Mouse (Mus musculus) testis, adult 2 months (tissue): Measurements from ENCODE around the gene Sept10. TPM values are rescaled to one million over a fixed set of nuclear protein-coding genes. Genes with fewer than 3 reads are reported as not detected.

Source experiments
- H3K27ac ChIP-seq: fragments of 200-500 bp; 2 replicates; pipeline ENCODE4 v1.5.1; 2012; ENCODE audit warnings: low read depth, low read length; ENCODE audit not compliant: control insufficient read depth, insufficient read depth
- H3K27me3 ChIP-seq: fragments of 200-500 bp; 2 replicates; pipeline ENCODE4 v1.6.1; 2012; ENCODE audit warnings: mild to moderate bottlenecking, low read length, moderate library complexity; ENCODE audit not compliant: control insufficient read depth, insufficient read depth
- H3K36me3 ChIP-seq: fragments of 200-500 bp; 2 replicates; pipeline ENCODE4 v1.6.1; 2012; ENCODE audit warnings: mild to moderate bottlenecking, low read length; ENCODE audit not compliant: control insufficient read depth, insufficient read depth
- H3K4me1 ChIP-seq: fragments of 200-500 bp; 2 replicates; pipeline ENCODE4 v1.6.1; 2012; ENCODE audit warnings: low read length; ENCODE audit not compliant: control insufficient read depth, insufficient read depth
- H3K4me3 ChIP-seq: fragments of 200-500 bp; 2 replicates; pipeline ENCODE4 v1.5.1; 2012; ENCODE audit warnings: low read depth, mild to moderate bottlenecking, low read length, moderate library complexity, mixed read lengths; ENCODE audit not compliant: control insufficient read depth
- CTCF ChIP-seq: fragments of 200-500 bp; IDR thresholded peaks from 2 replicates; pipeline ENCODE4 v1.5.1; 2012; ENCODE audit warnings: low read depth, mild to moderate bottlenecking, inconsistent platforms, low read length, moderate library complexity; ENCODE audit not compliant: control insufficient read depth, insufficient read depth, insufficient replicate concordance
- POLR2A ChIP-seq: fragments of 200-500 bp; IDR thresholded peaks from 2 replicates; pipeline ENCODE4 v1.6.1; 2012; ENCODE audit warnings: low read depth, mild to moderate bottlenecking, inconsistent platforms, low read length, moderate library complexity; ENCODE audit not compliant: control insufficient read depth
- polyA plus RNA-seq: library from polyadenylated mRNA; depleted of rRNA; stranded (reverse); fragments of >200 nt; gene quantifications from 2 replicates; pipeline ENCODE4 v1.2.3, GENCODE M21; 2012

The Sept10 gene
- polyA plus RNA-seq, 1 experiment, result 52.0 TPM

DNA sequence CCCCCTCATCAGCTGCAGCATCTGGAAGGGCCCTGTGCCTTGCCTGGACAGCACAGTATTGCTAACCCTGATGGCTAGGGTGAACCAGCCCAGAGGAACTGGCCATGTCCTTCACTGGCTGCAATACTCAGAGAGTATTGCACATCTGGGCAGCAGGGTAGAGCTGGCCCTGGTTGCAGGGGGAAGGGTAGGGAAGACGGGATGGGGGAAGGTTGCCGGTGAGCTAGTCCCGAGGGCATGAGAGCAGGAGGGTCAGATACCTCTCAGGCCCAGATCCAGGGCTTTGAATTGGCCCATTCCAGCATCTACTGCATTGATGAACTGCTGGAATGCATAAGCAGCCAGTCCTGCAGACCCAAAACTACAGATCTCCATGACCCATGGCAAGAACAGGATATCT is 24.9 kb downstream of the Sept10 start:
- TF ChIP-seq POLR2A (no peak), CTCF (no peak)
- Histone ChIP-seq H3K36me3 (no peaks in the 10 kb centered on the region), H3K27me3 (no peaks in the 10 kb centered on the region), H3K27ac (no peak overlapping the region), H3K4me1 (no peaks in the 10 kb centered on the region; the same call in 1 of the 2 replicates), H3K4me3 (no peak overlapping the region)

DNA sequence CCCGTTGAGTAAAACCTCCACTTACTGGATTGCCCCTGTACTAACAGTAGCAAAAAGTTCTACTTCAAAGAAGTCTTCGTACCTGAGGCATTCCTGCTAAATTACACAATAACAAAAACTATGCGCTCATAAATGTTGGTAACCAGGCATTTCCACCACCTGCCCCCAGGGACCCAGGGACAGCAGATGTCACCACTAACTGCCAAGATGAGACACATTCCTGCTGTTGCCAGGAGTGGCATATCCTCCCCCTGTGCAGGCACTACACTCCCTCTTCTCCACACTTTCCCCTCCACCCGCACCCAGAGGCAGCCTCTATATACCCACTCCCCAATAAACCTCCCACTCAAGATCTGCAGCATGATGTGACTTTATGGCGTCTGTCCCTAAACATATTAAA is 26.8 kb downstream of the Sept10 start:
- Histone ChIP-seq H3K36me3 (no peaks in the 10 kb centered on the region; the same call in 1 of the 2 replicates), H3K4me1 (no peaks in the 10 kb centered on the region; the same call in 1 of the 2 replicates), H3K27me3 (no peaks in the 10 kb centered on the region), H3K4me3 (no peak overlapping the region), H3K27ac (peak overlapping the region; percentile 55; the same call in 1 of the 2 replicates)
- TF ChIP-seq CTCF, result no peak
- TF ChIP-seq POLR2A, result no peak

DNA sequence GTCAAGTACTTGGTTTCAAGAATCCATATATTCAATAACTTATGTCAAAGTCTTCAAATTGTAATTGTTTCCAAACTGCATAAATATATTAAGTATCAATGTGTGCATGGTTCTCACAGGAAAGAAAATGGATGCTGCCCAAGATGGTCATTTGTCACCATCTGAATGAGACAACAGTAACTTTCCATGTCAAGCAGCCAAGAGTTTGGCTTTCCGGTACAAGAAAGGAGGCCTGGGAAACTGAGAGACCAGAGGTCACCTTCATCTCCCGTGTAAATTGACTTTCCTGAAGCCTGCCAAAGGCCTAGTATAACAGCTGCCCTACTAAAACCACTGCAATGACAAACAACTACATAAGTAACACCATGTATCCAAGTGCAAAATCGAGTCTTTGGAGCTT is 39.3 kb downstream of the Sept10 start:
- Histone ChIP-seq H3K4me3 (no peak overlapping the region), H3K27ac (peak overlapping the region; percentile 65; the same call in 1 of the 2 replicates), H3K27me3 (no peaks in the 10 kb centered on the region), H3K4me1 (peaks cover 2% of the 10 kb centered on the region; the same call in 1 of the 2 replicates), H3K36me3 (no peaks in the 10 kb centered on the region; the same call in 1 of the 2 replicates)
- TF ChIP-seq CTCF, result no peak
- no peak for TF ChIP-seq POLR2A

DNA sequence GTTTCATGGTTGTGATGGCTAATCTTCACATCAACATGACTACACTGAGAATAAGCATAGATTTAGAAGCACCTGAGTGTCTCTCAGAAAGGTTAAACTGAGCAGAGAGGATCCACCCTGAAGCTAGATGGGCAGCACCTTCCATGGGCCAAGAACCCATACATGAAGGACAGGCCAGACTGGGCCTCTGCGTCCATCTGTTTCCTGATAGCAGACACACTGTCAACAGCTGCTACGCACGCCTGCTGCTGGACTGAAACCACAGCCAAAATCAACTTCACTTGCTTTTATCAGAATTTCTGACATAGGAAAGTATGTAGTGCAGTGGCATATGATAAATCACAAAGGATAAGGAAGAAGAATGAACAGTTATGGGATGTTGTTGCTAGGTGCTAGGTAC is 42.0 kb downstream of the Sept10 start:
- no peak overlapping the region for H3K4me3 ChIP-seq
- no peaks in the 10 kb centered on the region; the same call in 1 of the 2 replicates for H3K36me3 ChIP-seq
- H3K27ac ChIP-seq, result no peak overlapping the region
- peaks cover 2% of the 10 kb centered on the region; the same call in 1 of the 2 replicates for H3K4me1 ChIP-seq
- no peak for TF ChIP-seq CTCF
- TF ChIP-seq POLR2A, result no peak
- H3K27me3 ChIP-seq, result no peaks in the 10 kb centered on the region

GRCm38 (mm10) chr10:59172539-59172938 is 49.1 kb downstream of the Sept10 start:
- peaks cover 2% of the 10 kb centered on the region for H3K36me3 ChIP-seq
- TF ChIP-seq POLR2A, result no peak
- TF ChIP-seq CTCF, result no peak
- H3K4me3 ChIP-seq, result no peak overlapping the region
- H3K27me3 ChIP-seq, result no peaks in the 10 kb centered on the region
- H3K27ac ChIP-seq, result no peak overlapping the region
- no peaks in the 10 kb centered on the region for H3K4me1 ChIP-seq

- no peak overlapping the region for H3K4me3 ChIP-seq
- TF ChIP-seq CTCF, result no peak
- TF ChIP-seq POLR2A, result no peak
- peaks cover 2% of the 10 kb centered on the region for H3K36me3 ChIP-seq
- no peak overlapping the region for H3K27ac ChIP-seq
- H3K27me3 ChIP-seq, result no peaks in the 10 kb centered on the region
- H3K4me1 ChIP-seq, result no peaks in the 10 kb centered on the region
These were observed 50.6 kb downstream of the Sept10 start for GRCm38 (mm10) chr10:59171042-59171441.

DNA sequence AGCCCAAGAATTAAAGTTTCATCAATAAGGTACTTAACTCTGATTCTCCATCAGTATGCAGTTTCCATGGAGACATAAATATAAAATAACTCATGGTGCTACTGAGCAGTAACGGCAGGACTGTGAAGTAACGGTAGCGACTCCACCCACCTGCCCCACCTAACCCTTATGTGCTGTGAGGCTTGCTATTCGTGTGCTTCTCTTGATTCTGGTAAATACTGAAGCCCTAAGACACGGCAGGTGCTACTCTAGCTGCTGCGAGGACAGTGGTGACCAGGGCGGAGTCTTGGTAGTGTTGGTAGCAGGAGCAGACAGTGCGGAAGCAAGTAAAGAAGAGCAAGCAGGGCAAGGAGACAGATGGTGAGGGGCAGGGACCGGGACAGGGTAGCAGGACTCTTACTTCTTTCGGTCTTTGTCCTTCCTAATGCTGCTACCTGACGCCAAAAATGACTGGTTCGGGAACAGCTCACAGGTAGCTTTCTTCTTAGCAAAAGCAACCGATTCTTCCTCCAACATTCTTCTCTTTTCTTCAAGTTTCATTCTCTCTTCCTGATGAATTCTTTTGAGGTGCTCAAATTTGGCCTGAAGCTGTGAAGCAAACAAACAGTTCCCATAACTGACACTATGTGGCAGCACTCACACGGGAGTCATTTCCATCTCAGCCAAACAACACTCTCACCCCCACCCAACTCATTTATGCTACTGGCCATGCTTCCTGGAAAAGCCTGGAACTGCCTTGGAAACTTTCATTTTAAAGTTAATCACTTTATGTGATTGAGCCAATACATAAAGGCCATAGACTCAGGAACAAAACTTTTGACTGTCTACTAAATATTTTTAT is 55.3 kb downstream of the Sept10 start:
- Histone ChIP-seq H3K4me1 (no peaks in the 10 kb centered on the region), H3K4me3 (no peak overlapping the region), H3K27ac (no peak overlapping the region), H3K27me3 (no peaks in the 10 kb centered on the region), H3K36me3 (peaks cover 2% of the 10 kb centered on the region)
- TF ChIP-seq CTCF (no peak), POLR2A (no peak)
